Mouse (Mus musculus) bone marrow macrophage, adult 2 months (primary cell): ENCODE results near the gene Myo1c.

ENCODE experiments used
- CTCF ChIP-seq: IDR thresholded peaks from 2 replicates; pipeline ENCODE4 v1.5.1; 2012; ENCODE audit warnings: low read depth, mild to moderate bottlenecking, low read length, moderate library complexity
- POLR2A ChIP-seq: IDR thresholded peaks from 2 replicates; pipeline ENCODE4 v1.6.1; 2012; ENCODE audit warnings: mild to moderate bottlenecking, low read depth, low read length, borderline replicate concordance

DNA sequence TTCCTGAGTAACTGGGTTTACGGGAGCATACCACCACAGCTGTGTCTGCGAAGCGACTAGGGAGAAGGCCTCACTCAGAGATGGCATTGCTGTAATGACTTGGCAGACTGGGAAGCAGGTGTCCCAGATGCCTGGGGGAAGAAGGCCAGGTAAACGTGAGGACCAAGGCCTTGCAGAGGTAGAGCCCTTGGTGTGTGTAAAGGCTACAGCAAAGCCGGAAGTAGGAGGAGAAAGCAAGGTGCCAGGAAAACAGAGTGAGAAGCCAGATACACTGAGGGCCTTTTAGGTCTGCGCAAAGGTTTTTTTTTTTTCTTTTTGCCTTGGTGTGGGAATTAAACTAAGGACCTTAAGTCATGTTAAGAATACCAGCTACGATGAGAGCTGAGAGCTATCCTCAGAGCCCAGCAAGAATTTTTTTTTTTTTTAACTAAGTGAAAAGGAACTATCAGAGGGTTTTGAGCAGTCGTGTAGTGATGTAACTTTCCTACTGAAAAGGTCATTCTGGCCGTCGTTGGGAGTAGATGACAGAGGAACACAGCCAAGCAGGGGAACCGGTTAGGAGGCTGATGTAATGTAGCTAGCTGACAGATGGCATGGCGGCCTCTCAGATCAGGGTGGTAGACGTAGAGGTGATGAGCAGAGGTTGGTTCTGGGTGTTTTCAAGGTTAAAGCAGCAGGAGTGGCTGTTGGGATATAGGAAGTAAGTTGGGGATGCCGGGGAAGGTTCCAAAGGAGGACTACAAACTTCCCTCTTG is 8.9 kb downstream of the Myo1c start:
- TF ChIP-seq CTCF (no peak), POLR2A (no peak)
